In the genomic region with DNA sequence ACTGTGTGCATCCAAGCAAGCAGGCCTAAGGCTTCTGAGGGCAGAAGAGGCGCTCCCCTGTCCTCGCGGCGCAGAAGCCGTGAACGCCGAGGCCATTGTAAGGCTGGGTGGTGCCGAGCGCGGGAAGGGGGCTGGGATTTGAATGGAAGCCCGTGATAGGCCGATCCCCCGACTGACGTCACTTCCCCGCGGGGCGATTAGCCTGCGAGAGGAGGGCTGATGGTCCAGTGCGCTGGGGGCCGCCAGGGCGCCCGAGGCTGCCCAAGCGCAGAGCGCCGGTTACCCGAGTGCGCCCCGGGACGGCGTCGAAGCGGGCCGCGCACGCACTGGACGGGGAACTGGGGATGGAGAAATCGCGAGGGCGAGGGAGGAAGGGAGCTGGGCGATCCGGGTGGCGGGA, we compare ENCODE assay signal across 8 mouse cellular contexts. TPM values are rescaled to one million over a fixed set of nuclear protein-coding genes. Genes with fewer than 3 reads are reported as not detected.
A peak's percentile ranks its signal among the peaks of the same experiment; 100 is the strongest.
DNase-seq lines count a peak whose midpoint lies in the region; TF ChIP-seq lines count a peak whose summit lies in the region.

No protein-coding gene starts in this region.

- no peaks in the 10 kb centered on the region for H3K4me1 ChIP-seq in kidney, adult 2 months (ENCODE audit: control insufficient read depth, insufficient read depth, low read length)
- H3K4me1 ChIP-seq in small intestine, adult 2 months (ENCODE audit: control insufficient read depth, insufficient read depth, insufficient read length, low read length) = no peaks in the 10 kb centered on the region; the same call in 1 of the 2 replicates

- TF ChIP-seq POLR2A in kidney, adult 2 months (IDR thresholded peaks at IDR 0.05; ENCODE audit: low read depth, low read length) = no peak
- TF ChIP-seq POLR2A in small intestine, adult 2 months (IDR thresholded peaks at IDR 0.05; ENCODE audit: low read depth, low read length) = no peak

- H3K4me3 ChIP-seq in kidney, adult 2 months (ENCODE audit: insufficient read depth, low read depth, low read length) = no peak overlapping the region
- peak overlapping the region; percentile 29 for H3K4me3 ChIP-seq in small intestine, adult 2 months (ENCODE audit: low read depth, low read length)

- H3K27ac ChIP-seq in kidney, adult 2 months (ENCODE audit: insufficient read depth, low read depth, low read length) = no peak overlapping the region
- no peak overlapping the region for H3K27ac ChIP-seq in small intestine, adult 2 months (ENCODE audit: insufficient read depth, low read depth, low read length)

- no peak for TF ChIP-seq CTCF in kidney, adult 2 months (conservative IDR thresholded peaks at IDR 0.05; ENCODE audit: insufficient read depth, insufficient read length, low read depth, low read length)
- TF ChIP-seq CTCF in small intestine, adult 2 months (IDR thresholded peaks at IDR 0.05; ENCODE audit: extremely low read depth, insufficient read length, insufficient replicate concordance, low read depth, low read length) = no peak

- 2% methylated on average over 41 of the region's 42 CpGs for WGBS in kidney, adult 2 months
- WGBS in small intestine, adult 2 months = 1% methylated on average over 42 of the region's 42 CpGs

- H3K36me3 ChIP-seq in kidney, adult 2 months (ENCODE audit: control insufficient read depth, insufficient read depth, low read length) = no peaks in the 10 kb centered on the region
- H3K36me3 ChIP-seq in small intestine, adult 2 months (ENCODE audit: control insufficient read depth, insufficient read depth, low read length) = no peaks in the 10 kb centered on the region

- peaks cover 6% of the 10 kb centered on the region for H3K27me3 ChIP-seq in kidney, adult 2 months (replicated peaks; ENCODE audit: control insufficient read depth, insufficient read depth, low read length)
- H3K27me3 ChIP-seq in small intestine, adult 2 months (ENCODE audit: control insufficient read depth, insufficient read depth, low read length) = peaks cover 92% of the 10 kb centered on the region

- DNase-seq in kidney, adult 2 months = peak; percentile 20
- DNase-seq in kidney, adult 18-20 months = no peak
- peak; percentile 96 for DNase-seq in embryo, embryonic 10.5 days (ENCODE audit: low spot score)
- peak; percentile 36 for DNase-seq in heart, postnatal 4 days
- DNase-seq in layer of hippocampus, postnatal 25 days (ENCODE audit: extremely low spot score in 1 of 2, low spot score in 1 of 2) = peak; percentile 85 to 89
- peak; percentile 48 to 56 for DNase-seq in lung, postnatal 4 days
- DNase-seq in adipocyte (ENCODE audit: low spot score) = no peak

RNA-seq across cellular contexts. Expression of gene Polg, which starts 38.6 kb away (rescaled TPM):
- polyA plus RNA-seq in kidney, adult 2 months (2012; rRNA removed) = 33.8 and 35.3 TPM in 2 replicates
- total RNA-seq in heart, postnatal 4 days (2021) = 10 to 100 TPM; 55.9 to 61.3 TPM
- 10 to 100 TPM; 74.2 to 91.0 TPM for total RNA-seq in layer of hippocampus, postnatal 25 days (2021)
- polyA plus RNA-seq in small intestine, adult 2 months (2012; rRNA removed) = 18.5 and 24.3 TPM in 2 replicates

Comparison
In these comparisons a context has a peak if more than half of its experiments do, and no peak if none do; other contexts are left out.
1. DNase-seq: peak in kidney, adult 2 months (single experiment), embryo, embryonic 10.5 days (single experiment), heart, postnatal 4 days (single experiment), layer of hippocampus, postnatal 25 days (2 of 2) and lung, postnatal 4 days (2 of 2); none in kidney, adult 18-20 months (single experiment) and adipocyte (single experiment).